Mouse (Mus musculus): ENCODE results near the gene Sv2c. TPM values are rescaled to one million over a fixed set of nuclear protein-coding genes. Genes with fewer than 3 reads are reported as not detected.
"Not testable (repeated sequence)": the region's sequence is repeated elsewhere in the genome, so short reads cannot be mapped to it uniquely, and the experiment has no call there.

Sv2c gene
- polyA plus RNA-seq, 1 experiment from 2014 or later = 0.12 TPM

- H3K9ac ChIP-seq = no peak overlapping the region
- no peak overlapping the region for H3K4me2 ChIP-seq
- H3K4me1 ChIP-seq = no peaks in the 10 kb centered on the region
- no peak overlapping the region for H3K4me3 ChIP-seq
- H3K36me3 ChIP-seq = no peaks in the 10 kb centered on the region
- 53% methylated on average over 6 of the region's 6 CpGs for WGBS (ENCODE audit: insufficient replicate concordance)
- no peak for ATAC-seq
- H3K27ac ChIP-seq = no peak overlapping the region
- H3K9me3 ChIP-seq (replicated peaks) = no peaks in the 10 kb centered on the region
- peaks cover 47% of the 10 kb centered on the region for H3K27me3 ChIP-seq (replicated peaks)
Measured at GRCm38 (mm10) chr13:96126669-96127068, 5.7 kb downstream of the Sv2c start.

DNA sequence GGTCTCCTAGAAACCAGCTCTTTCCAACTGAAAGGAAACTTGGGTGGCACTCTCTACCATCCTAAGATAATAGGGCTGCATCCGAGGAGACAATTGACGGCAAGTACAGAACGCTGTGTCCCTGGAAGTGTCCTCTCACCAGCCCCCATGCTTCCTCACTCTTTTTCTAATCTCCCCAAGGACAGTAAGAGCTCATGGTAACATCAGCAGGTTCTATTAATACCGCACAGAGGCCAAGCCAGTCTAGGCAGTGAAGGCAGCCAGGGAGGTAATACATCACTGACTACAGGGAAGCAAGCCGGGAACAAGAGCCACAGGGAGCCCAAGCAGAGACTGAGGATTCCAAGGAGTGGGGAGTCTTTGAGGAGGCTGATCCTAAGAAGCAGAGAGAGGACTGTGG is 7.4 kb downstream of the Sv2c start:
- no peaks in the 10 kb centered on the region for H3K4me1 ChIP-seq
- H3K36me3 ChIP-seq = no peaks in the 10 kb centered on the region
- H3K4me2 ChIP-seq = no peak overlapping the region
- H3K27ac ChIP-seq = no peak overlapping the region
- 62% methylated on average over 5 of the region's 5 CpGs for WGBS (ENCODE audit: insufficient replicate concordance)
- ATAC-seq = no peak
- peaks cover 31% of the 10 kb centered on the region for H3K27me3 ChIP-seq (replicated peaks)
- H3K4me3 ChIP-seq = no peak overlapping the region
- H3K9me3 ChIP-seq (replicated peaks) = no peaks in the 10 kb centered on the region
- no peak overlapping the region for H3K9ac ChIP-seq

DNA sequence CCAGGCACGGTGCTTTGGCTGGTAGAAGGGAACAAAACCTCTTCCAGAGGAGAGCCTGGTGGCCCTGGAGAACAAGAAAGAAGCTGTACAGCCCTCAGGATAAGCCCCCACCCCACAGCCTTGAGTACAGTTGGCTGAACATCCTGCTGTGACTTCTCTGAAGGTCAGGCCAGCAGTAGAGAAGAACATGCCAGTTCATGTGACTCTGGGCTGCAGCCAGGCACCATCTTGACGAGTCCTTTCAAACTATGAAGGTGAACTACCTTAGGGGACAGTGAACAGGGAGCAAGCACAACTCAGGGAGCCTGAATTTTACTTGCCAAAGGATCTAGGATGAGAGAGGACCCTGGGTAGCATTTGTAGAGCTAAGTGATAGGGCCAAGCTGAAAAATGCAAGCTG is 19.7 kb downstream of the Sv2c start:
- 50% methylated on average over 2 of the region's 2 CpGs for WGBS (ENCODE audit: insufficient replicate concordance)
- no peaks in the 10 kb centered on the region for H3K4me1 ChIP-seq

DNA sequence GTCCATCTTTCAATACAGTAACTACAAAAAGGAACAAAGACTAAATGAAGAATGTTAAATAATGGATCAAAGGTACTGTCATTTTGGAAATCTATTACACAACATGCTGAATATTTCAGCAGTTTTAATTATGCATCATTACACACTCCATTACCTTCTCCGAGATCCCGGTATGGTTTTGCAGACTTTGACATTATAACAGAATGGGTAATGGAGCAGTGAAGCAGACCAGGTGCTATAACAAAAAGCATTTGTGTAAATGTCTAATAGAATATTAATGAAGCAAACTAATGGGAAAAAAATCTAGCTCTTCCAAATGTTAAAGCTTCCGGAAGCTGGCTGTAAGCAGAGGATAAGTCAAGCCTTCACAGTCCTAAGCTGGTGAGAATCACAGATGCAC is 21.6 kb downstream of the Sv2c start:
- Histone ChIP-seq H3K4me3 (no peak overlapping the region), H3K9me3 (replicated peaks) (no peaks in the 10 kb centered on the region), H3K9ac (no peak overlapping the region), H3K36me3 (no peaks in the 10 kb centered on the region), H3K27ac (no peak overlapping the region), H3K4me2 (no peak overlapping the region), H3K27me3 (replicated peaks) (no peaks in the 10 kb centered on the region), H3K4me1 (no peaks in the 10 kb centered on the region)
- no peak for ATAC-seq
- 78% methylated on average over 3 of the region's 3 CpGs for WGBS (ENCODE audit: insufficient replicate concordance)

More for the DNA sequence above, 19.7 kb downstream of the Sv2c start:
- H3K36me3 ChIP-seq = no peaks in the 10 kb centered on the region
- H3K9me3 ChIP-seq (replicated peaks) = no peaks in the 10 kb centered on the region
- H3K27me3 ChIP-seq (replicated peaks) = no peaks in the 10 kb centered on the region
- H3K4me2 ChIP-seq = no peak overlapping the region
- no peak for ATAC-seq
- H3K4me3 ChIP-seq = no peak overlapping the region
- H3K9ac ChIP-seq = no peak overlapping the region
- no peak overlapping the region for H3K27ac ChIP-seq

GRCm38 (mm10) chr13:96106367-96106766 is 26.0 kb downstream of the Sv2c start:
- WGBS (ENCODE audit: insufficient replicate concordance) = 51% methylated on average over 4 of the region's 4 CpGs
- Histone ChIP-seq H3K4me1 (no peaks in the 10 kb centered on the region), H3K27ac (no peak overlapping the region), H3K9me3 (replicated peaks) (no peaks in the 10 kb centered on the region), H3K4me2 (no peak overlapping the region), H3K9ac (no peak overlapping the region), H3K36me3 (no peaks in the 10 kb centered on the region), H3K27me3 (replicated peaks) (no peaks in the 10 kb centered on the region), H3K4me3 (no peak overlapping the region)
- no peak for ATAC-seq

DNA sequence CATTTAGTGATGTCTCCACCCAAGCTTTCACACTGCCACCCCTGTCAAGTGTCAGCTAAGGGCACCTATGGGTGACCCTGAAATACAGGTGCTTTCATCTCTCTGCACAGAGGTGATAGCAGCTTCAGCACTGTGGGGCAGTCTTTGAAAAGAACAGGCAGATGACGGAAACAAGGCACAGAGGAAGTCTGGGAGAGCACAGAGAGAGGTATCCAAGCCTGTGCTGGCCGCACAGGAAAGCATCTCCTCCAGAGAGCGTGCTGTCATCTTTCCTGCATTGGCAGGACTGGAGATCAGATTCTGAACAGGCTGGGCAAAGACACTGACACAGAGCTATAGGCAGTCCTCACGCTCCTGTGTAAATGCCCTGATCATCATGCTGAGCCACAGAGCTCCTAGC is 41.4 kb downstream of the Sv2c start:
- WGBS (ENCODE audit: insufficient replicate concordance) = 39% methylated on average over 4 of the region's 4 CpGs
- no peak overlapping the region for H3K9ac ChIP-seq

DNA sequence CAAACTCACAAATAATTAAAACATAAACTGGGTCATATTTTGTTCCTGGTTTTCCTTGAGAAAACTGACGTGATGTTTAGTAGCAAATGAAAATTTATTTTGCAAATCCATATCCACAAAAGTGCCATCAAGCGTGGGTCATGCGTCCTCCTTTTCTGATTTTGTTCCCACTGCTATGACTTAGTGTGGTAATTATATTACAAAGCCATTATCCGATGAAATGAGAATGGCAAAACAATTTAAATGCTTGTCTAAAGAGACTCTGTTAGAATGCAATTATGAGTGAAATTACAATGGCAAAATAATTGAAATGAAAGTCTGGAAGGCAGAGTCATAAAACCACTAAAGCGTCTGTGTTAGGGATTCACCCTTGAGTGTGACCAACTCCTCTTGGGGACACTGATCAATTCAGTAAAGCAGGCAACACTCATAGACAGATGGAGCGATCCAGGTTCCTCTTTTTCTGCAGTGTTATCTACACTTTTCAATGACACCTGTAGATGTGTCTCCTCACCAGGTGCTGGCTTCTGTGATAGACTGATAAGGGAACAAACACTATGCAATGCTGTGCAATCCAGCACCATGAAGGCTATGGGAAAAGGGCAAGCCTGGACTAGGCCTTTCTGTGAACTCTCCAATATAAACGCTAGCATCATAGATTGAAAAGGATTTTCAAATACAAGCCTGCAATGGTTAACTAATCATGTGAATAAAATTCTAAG is 46.6 kb downstream of the Sv2c start:
- Histone ChIP-seq H3K4me2 (no peak overlapping the region), H3K27ac (no peak overlapping the region), H3K4me3 (no peak overlapping the region), H3K9me3 (replicated peaks) (no peaks in the 10 kb centered on the region), H3K36me3 (no peaks in the 10 kb centered on the region), H3K9ac (no peak overlapping the region), H3K4me1 (no peaks in the 10 kb centered on the region), H3K27me3 (replicated peaks) (no peaks in the 10 kb centered on the region)
- WGBS (ENCODE audit: insufficient replicate concordance) = 54% methylated on average over 7 of the region's 7 CpGs
- ATAC-seq = no peak

More for the DNA sequence above, 41.4 kb downstream of the Sv2c start:
- no peak for ATAC-seq
- no peak overlapping the region for H3K27ac ChIP-seq
- H3K4me3 ChIP-seq = no peak overlapping the region
- no peak overlapping the region for H3K4me2 ChIP-seq
- H3K36me3 ChIP-seq = no peaks in the 10 kb centered on the region
- H3K4me1 ChIP-seq = no peaks in the 10 kb centered on the region
- no peaks in the 10 kb centered on the region for H3K9me3 ChIP-seq (replicated peaks)
- no peaks in the 10 kb centered on the region for H3K27me3 ChIP-seq (replicated peaks)

DNA sequence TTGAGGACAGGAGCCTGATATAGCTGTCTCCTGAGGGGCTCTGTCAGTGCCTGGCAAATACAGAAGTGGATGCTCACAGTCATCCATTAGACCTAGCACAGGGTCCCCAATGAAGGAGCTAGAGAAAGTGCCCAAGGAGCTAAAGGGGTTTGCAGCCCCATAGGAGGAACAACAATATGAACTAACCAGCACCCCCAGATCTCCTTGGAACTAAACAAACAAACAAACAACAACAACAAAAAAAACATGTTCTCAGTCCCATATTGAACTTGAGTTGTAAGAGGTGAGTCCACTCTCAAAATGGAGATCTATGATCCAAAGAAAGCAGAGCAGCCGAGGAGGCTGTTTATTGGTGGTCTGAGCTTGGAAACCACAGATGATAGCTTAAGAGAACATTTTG is 50.6 kb downstream of the Sv2c start, which contains the start of gene Gm17190:
Gene Gm17190 (plus strand): TSS at position 301 of the 400 bp plus-strand sequence.
- H3K27ac ChIP-seq; H3K36me3 ChIP-seq; H3K9me3 ChIP-seq (replicated peaks); H3K4me1 ChIP-seq; H3K9ac ChIP-seq; H3K4me3 ChIP-seq; ATAC-seq; H3K27me3 ChIP-seq (replicated peaks); H3K4me2 ChIP-seq: not testable (repeated sequence)
- 60% methylated on average over 1 of the region's 1 CpGs for WGBS (ENCODE audit: insufficient replicate concordance)

- not testable (repeated sequence) for H3K27me3 ChIP-seq (replicated peaks); H3K9ac ChIP-seq; H3K4me1 ChIP-seq; ATAC-seq; H3K4me3 ChIP-seq; H3K4me2 ChIP-seq; H3K27ac ChIP-seq; H3K9me3 ChIP-seq (replicated peaks); H3K36me3 ChIP-seq
- 58% methylated on average over 3 of the region's 3 CpGs for WGBS (ENCODE audit: insufficient replicate concordance)
Measured at GRCm38 (mm10) chr13:96081276-96081675, 51.1 kb downstream of the Sv2c start, which contains the start of gene Gm20075. TSS of gene Gm20075 (minus strand) at chr13:96081376.

DNA sequence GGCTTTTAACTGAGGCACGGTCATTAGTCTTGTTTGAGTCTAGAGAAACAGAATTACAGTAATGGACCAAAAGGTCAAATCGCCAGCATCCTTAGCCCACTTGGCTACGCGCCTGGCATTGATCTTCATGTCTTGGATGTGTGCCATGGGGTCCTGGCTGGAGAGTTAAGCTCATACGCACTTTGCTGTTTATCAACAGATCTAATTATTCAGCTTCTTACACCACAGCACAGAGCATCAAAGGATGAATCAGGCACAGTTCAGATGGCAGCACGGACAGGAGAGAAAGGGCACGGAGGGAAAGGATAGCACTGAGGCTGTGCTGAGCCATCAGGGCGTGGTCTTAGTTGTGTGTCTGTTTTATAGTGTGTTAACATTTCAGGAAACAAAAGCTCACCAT is 58.8 kb downstream of the Sv2c start:
- no peaks in the 10 kb centered on the region for H3K36me3 ChIP-seq
- H3K4me2 ChIP-seq = no peak overlapping the region
- H3K27ac ChIP-seq = no peak overlapping the region
- H3K4me1 ChIP-seq = no peaks in the 10 kb centered on the region
- H3K27me3 ChIP-seq (replicated peaks) = no peaks in the 10 kb centered on the region
- H3K9ac ChIP-seq = no peak overlapping the region
- 67% methylated on average over 8 of the region's 8 CpGs for WGBS (ENCODE audit: insufficient replicate concordance)
- ATAC-seq = no peak
- H3K4me3 ChIP-seq = no peak overlapping the region
- no peaks in the 10 kb centered on the region for H3K9me3 ChIP-seq (replicated peaks)

GRCm38 (mm10) chr13:96052755-96053154 is 79.6 kb downstream of the Sv2c start:
- WGBS (ENCODE audit: insufficient replicate concordance) = 44% methylated on average over 3 of the region's 3 CpGs
- Histone ChIP-seq H3K4me2 (no peak overlapping the region), H3K27me3 (replicated peaks) (no peaks in the 10 kb centered on the region), H3K9ac (no peak overlapping the region), H3K36me3 (no peaks in the 10 kb centered on the region), H3K27ac (no peak overlapping the region), H3K4me1 (no peaks in the 10 kb centered on the region), H3K4me3 (no peak overlapping the region), H3K9me3 (replicated peaks) (no peaks in the 10 kb centered on the region)
- ATAC-seq = no peak

DNA sequence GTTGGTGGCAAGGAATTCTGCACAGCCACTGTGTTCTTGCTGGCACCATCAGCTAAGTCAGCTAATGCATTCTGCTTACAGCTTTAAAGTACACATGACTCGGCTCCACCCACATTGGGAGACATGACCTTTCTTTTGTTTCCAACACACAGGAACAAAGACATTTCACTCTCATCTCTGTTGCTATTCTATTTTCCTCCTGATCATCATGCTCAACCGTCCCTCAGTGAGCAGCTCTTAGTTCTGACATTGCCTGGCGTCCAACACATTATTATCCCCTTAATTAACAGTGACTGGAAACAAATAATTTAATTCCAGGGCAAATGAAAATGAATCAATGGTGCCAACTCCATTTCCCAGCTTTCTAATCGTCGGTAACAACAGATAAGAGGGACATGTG is 87.0 kb downstream of the Sv2c start:
- ATAC-seq = no peak

More for the DNA sequence above, 87.0 kb downstream of the Sv2c start:
- Histone ChIP-seq H3K4me2 (no peak overlapping the region), H3K27ac (no peak overlapping the region), H3K4me3 (no peak overlapping the region), H3K9me3 (replicated peaks) (no peaks in the 10 kb centered on the region), H3K9ac (no peak overlapping the region), H3K27me3 (replicated peaks) (no peaks in the 10 kb centered on the region), H3K36me3 (no peaks in the 10 kb centered on the region), H3K4me1 (no peaks in the 10 kb centered on the region)
- 60% methylated on average over 5 of the region's 5 CpGs for WGBS (ENCODE audit: insufficient replicate concordance)
